Mouse (Mus musculus) midbrain, embryonic 13.5 days (tissue): ENCODE measurements around the gene Dpf2. TPM values are rescaled to one million over a fixed set of nuclear protein-coding genes. Genes with fewer than 3 reads are reported as not detected.

Experiments used
- ATAC-seq: fragments of 200-750 bp; cut with Nextera tagmentation; 2 replicates; pipeline ENCODE4 v1.8.0; 2017; ENCODE audit warnings: mild to moderate bottlenecking, moderate TSS enrichment, moderate library complexity
- H3K27ac ChIP-seq: fragments of 300-500 bp; sonication (generic); 2 replicates; pipeline ENCODE4 v1.5.1; 2015; ENCODE audit warnings: inconsistent platforms, mild to moderate bottlenecking, moderate library complexity
- H3K27me3 ChIP-seq: fragments of 300-500 bp; sonication (generic); 2 replicates; pipeline ENCODE4 v1.6.1; 2015; ENCODE audit warnings: mild to moderate bottlenecking, inconsistent platforms
- H3K36me3 ChIP-seq: fragments of 300-500 bp; sonication (generic); 2 replicates; pipeline ENCODE4 v1.6.1; 2015; ENCODE audit warnings: mild to moderate bottlenecking, inconsistent platforms
- H3K4me1 ChIP-seq: fragments of 300-500 bp; sonication (generic); replicated peaks from 2 replicates; pipeline ENCODE4 v1.6.1; 2015; ENCODE audit warnings: inconsistent platforms
- H3K4me2 ChIP-seq: fragments of 300-500 bp; sonication (generic); replicated peaks from 2 replicates; pipeline ENCODE4 v1.6.1; 2015; ENCODE audit warnings: moderate library complexity, mild to moderate bottlenecking, inconsistent platforms
- H3K4me3 ChIP-seq: fragments of 300-500 bp; sonication (generic); replicated peaks from 2 replicates; pipeline ENCODE4 v1.5.1; 2015; ENCODE audit warnings: mild to moderate bottlenecking, inconsistent platforms
- H3K9ac ChIP-seq: fragments of 300-500 bp; sonication (generic); replicated peaks from 2 replicates; pipeline ENCODE4 v1.6.1; 2015; ENCODE audit warnings: mild to moderate bottlenecking, inconsistent platforms
- H3K9me3 ChIP-seq: fragments of 300-500 bp; sonication (generic); 2 replicates; pipeline ENCODE4 v1.6.1; 2016; ENCODE audit warnings: mild to moderate bottlenecking, inconsistent platforms
- WGBS: fragments of 180-500 bp; shearing (Covaris S2); methylation state at CpG from one replicate; pipeline ENCODE4 v1.1.7; 2015; 5-methylcytosine and 5-hydroxymethylcytosine counted together
- polyA plus RNA-seq: library from polyadenylated mRNA; unstranded; fragments of >200 nt; fragmentation: Nextera tagmentation; extraction: Ambion mirVana; gene quantifications from 2 replicates; pipeline ENCODE4 v1.2.1, GENCODE M21; 2015

The Dpf2 gene
- polyA plus RNA-seq, 1 experiment from 2014 or later = 158 TPM

DNA sequence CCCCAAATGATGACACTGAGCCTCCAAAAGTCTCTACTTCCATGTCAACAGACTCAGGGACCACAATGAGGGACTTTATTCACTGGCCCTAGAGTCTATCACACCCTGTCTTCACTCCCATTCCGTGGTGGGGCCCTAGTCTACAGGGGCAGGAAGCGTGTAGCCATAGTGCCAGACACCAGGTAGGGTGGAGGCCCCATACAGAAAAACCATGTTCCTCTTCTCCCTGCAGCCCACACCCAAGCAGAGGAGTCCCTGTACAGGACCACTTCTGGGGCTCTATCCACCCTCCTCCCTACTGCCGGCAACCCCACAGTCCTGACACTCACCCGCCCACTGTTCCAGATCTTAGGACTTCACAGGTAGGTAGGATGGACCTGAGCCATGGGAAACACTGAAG lies 40.3 kb downstream of the Dpf2 start:
- H3K4me2 ChIP-seq = no peak overlapping the region
- no peak overlapping the region for H3K9ac ChIP-seq
- 91% methylated on average over 4 of the region's 4 CpGs for WGBS
- H3K27ac ChIP-seq = no peak overlapping the region
- ATAC-seq = no peak
- peaks cover 41% of the 10 kb centered on the region for H3K36me3 ChIP-seq
- no peaks in the 10 kb centered on the region for H3K27me3 ChIP-seq
- H3K9me3 ChIP-seq = no peaks in the 10 kb centered on the region
- peaks cover 37% of the 10 kb centered on the region for H3K4me1 ChIP-seq
- H3K4me3 ChIP-seq = no peak overlapping the region

DNA sequence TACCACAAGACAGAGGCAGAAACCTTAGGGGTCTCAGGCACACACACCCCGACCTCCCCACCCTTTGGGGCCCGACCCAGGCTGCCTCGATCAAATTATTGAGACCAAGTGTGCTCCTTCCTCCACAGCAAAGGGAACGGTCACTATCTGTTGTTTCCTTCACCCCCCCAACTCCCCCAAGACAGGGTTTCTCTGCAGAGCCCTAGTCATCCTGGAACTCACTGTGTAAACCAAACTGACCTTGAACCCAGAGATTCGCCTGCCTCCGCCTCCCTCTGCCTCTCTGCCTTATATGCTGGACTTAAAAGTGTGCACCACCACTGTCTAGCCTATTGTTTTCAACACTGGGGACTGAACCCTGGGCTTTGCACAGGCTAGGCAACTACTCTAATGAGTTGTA lies 41.1 kb downstream of the Dpf2 start:
- Histone ChIP-seq H3K27me3 (no peaks in the 10 kb centered on the region), H3K4me1 (peaks cover 37% of the 10 kb centered on the region), H3K27ac (peak overlapping the region; percentile 35; the same call in 1 of the 2 replicates), H3K4me2 (peak overlapping the region; percentile 14; the same call in 1 of the 2 replicates), H3K9ac (peak overlapping the region; percentile 32; the same call in 1 of the 2 replicates), H3K9me3 (no peaks in the 10 kb centered on the region), H3K36me3 (peaks cover 50% of the 10 kb centered on the region), H3K4me3 (no peak overlapping the region)
- ATAC-seq = no peak
- 58% methylated on average over 6 of the region's 6 CpGs for WGBS

DNA sequence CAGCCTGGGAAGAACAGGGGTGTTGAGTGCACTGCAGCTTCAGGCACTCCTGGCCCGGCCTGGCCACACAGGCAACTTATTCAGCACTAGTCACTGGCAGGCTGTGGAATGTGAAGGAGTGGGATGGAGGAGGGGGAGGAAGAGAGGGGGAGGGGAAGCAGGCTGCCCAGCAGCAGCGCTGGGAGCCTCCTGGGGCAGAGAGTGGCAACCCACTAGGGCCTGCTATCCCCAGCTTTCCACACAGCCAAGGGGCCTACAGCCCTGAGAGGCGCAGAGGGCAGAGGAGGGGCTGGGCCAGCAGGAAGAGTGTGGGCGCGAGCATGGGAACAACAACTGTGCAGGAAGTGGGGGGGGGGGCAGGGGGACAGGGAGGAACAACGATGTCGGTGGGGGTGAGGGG lies 41.5 kb downstream of the Dpf2 start:
- Histone ChIP-seq H3K9ac (peak overlapping the region; percentile 32; the same call in 1 of the 2 replicates), H3K27me3 (no peaks in the 10 kb centered on the region), H3K4me3 (no peak overlapping the region), H3K9me3 (no peaks in the 10 kb centered on the region), H3K4me1 (peaks cover 37% of the 10 kb centered on the region), H3K36me3 (peaks cover 53% of the 10 kb centered on the region), H3K27ac (peak overlapping the region; percentile 35; the same call in 1 of the 2 replicates), H3K4me2 (peak overlapping the region; percentile 14; the same call in 1 of the 2 replicates)
- 5% methylated on average over 7 of the region's 7 CpGs for whole genome bisulfite sequencing
- peak; percentile 35 for ATAC-seq

DNA sequence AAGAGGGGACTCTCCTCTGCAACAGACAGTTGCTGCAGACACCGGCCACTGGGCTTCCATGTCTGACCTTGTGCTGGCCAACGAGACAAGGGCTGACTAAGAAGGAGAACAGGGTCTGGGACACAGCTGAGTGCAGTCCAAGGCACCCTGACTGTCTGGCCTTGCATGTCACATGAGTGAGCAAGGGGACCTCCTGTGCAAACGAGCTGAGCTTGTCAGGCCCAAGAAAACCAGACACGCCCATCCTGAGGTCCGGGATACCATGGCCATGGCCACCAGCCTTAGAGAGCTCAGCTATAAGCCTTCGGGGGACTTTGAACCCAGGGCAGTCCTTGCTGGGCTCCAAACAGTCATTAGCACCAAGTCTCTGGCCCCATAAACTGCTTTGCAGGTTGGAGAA lies 44.7 kb downstream of the Dpf2 start:
- WGBS = 88% methylated on average over 6 of the region's 6 CpGs
- H3K9me3 ChIP-seq = no peaks in the 10 kb centered on the region
- H3K4me3 ChIP-seq = no peak overlapping the region
- peaks cover 83% of the 10 kb centered on the region for H3K36me3 ChIP-seq
- peaks cover 17% of the 10 kb centered on the region for H3K4me1 ChIP-seq
- no peaks in the 10 kb centered on the region for H3K27me3 ChIP-seq
- H3K4me2 ChIP-seq = no peak overlapping the region
- ATAC-seq = no peak
- no peak overlapping the region for H3K9ac ChIP-seq
- no peak overlapping the region for H3K27ac ChIP-seq

DNA sequence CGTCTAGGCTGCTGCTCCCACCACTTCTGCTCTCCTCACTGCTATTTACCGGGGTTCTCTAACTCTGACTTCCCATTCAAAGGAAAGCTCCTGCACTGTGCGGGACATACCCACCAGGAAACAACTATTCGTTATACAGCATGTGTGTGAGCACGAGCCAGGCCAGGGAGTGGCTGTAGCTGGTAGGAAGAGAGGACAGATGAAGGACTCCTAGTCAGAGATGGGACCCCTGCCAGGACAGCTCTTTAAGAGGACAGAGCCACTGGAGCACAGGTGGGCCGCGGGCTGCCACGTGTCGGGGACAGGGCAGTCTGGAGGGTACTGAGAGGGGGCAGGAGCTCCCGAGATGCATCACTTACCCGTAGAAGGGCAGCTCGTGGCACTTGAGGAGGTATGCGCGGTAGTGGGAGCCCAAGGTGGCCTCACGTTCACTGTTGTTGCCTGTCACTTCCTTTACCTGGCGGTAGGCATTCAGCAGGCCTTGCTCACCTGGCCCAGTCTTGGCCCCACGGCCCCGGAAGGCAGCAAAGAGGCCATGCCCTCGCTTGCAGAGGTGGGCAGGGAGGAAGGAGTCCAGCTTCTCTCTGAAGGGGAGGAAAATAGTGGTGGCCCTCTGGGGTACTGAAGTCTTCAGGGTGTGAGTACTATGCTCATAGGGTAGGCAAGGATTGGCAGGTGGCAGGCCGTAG lies 48.0 kb downstream of the Dpf2 start:
- no peak overlapping the region for H3K27ac ChIP-seq
- H3K4me2 ChIP-seq = no peak overlapping the region
- H3K27me3 ChIP-seq = no peaks in the 10 kb centered on the region
- peaks cover 97% of the 10 kb centered on the region for H3K36me3 ChIP-seq
- no peaks in the 10 kb centered on the region for H3K4me1 ChIP-seq
- H3K9ac ChIP-seq = no peak overlapping the region
- no peaks in the 10 kb centered on the region for H3K9me3 ChIP-seq
- 93% methylated on average over 20 of the region's 20 CpGs for WGBS
- ATAC-seq = no peak
- no peak overlapping the region for H3K4me3 ChIP-seq

DNA sequence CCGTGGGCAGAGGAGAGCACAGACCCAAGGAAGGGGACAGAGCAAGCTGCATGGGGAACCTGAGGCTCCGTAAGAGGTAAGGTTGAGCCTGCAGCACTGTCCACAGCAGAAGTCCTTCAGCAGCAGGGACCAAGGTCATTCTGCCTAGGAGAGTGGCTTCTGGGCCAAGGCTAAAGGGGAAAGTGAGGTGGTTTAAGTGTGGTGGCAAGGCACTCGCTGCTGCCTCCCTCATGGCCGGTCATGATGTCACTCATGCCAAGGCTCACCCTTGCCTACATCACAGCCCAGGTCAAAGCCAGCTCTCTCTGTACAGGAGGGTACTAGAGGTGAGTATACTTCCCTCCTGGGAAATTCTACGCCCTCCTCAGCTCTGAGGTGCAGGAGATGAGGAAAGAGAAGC lies 49.0 kb downstream of the Dpf2 start:
- no peak overlapping the region for H3K9ac ChIP-seq
- H3K27ac ChIP-seq = no peak overlapping the region
- H3K36me3 ChIP-seq = peaks cover 96% of the 10 kb centered on the region
- H3K4me3 ChIP-seq = no peak overlapping the region
- WGBS = 97% methylated on average over 5 of the region's 5 CpGs
- no peaks in the 10 kb centered on the region for H3K4me1 ChIP-seq
- H3K4me2 ChIP-seq = no peak overlapping the region
- no peaks in the 10 kb centered on the region for H3K27me3 ChIP-seq
- H3K9me3 ChIP-seq = no peaks in the 10 kb centered on the region
- ATAC-seq = no peak

DNA sequence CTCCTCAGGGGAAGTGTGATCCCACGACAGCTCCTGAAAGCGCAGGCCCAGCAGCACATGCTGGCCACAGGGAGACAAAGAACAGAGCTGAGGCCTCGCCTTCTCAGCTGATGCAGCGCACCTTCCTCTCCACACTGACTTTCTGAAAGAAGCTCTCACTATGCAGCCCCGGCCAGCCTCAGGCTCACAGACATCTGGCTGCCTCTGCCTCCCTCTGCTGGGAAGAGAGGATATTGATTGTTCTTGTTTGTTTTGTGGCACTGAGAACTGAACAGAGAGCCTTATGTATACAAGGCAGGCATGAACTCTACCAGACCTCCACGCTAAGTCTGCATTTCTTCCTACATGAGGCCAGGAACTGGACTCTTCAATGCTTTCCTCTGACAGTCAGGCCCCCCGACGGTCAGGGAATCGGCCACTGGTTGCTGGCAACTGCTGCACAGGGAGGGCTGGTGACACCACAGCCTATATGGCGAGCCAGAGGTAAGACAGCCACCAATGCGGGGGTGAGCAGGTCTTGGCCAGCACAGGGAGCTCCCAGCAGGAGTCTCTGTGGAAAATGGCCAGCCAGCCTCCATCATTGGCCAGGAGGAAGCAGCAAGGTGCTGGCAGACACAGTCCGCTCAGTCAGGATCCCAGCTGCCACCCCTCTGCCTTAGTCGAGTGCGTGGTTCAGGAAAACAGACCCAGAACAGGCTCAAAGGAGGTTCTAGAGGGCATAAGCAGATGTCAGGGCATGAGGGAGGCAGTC lies 50.3 kb downstream of the Dpf2 start:
- no peak for ATAC-seq
- no peak overlapping the region for H3K27ac ChIP-seq
- H3K36me3 ChIP-seq = peaks cover 96% of the 10 kb centered on the region
- H3K4me3 ChIP-seq = no peak overlapping the region
- H3K9ac ChIP-seq = no peak overlapping the region
- no peaks in the 10 kb centered on the region for H3K4me1 ChIP-seq
- no peaks in the 10 kb centered on the region for H3K9me3 ChIP-seq
- H3K27me3 ChIP-seq = no peaks in the 10 kb centered on the region
- no peak overlapping the region for H3K4me2 ChIP-seq
- 98% methylated on average over 14 of the region's 14 CpGs for WGBS

DNA sequence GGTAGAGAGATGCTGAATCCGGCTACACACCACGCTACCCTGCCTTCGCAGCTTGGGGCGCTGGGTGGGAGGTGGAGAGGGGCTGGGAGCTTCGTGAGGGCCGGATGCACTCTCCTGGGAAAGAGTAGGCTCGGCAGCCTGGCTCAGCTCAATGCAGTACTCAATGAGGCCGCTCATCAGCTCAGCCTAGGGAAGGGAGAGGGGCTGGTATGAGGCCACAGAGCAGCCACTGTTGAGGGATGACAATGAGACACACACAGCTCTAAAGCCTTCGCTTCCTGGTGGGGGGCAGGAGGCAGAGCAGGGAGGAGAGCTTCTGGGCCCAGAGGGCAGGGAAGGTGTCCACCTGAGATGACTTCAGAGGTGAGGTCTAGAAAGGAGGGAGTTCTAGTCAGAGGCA lies 56.2 kb downstream of the Dpf2 start:
- WGBS = 82% methylated on average over 9 of the region's 9 CpGs
- H3K27me3 ChIP-seq = no peaks in the 10 kb centered on the region

DNA sequence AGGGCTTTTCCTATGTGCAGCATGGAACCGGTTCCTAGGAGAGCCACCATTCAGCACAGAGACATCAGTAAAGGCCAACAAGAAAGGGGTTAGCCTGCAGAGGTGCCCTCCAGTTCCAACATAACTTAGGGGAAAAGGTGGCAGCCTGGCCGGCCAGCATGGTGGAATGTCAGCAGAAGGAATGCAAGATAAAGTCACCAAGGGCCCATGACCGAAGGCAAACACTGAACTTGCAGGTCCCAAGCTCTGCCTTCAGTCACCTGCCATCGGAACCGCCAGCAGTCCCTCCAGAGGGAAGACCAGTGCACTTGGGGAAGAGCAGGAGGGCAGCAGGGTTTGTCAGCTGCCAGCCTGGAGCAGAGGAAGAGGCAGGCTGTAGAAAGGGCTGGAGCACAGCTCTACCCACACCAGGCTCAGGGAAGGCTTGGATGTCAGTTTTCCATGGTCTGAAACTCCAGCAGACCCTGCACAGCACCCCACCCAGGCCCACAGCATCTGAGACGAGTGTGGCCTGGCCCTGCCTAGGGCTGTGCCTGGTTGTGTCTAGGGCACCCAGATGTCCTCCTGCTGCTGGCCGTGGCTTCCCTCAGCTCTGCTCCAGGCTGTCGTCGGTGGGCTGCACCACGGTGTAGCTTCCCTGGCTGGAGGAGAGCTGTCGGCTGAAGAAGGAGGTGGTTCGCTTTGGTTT lies 60.6 kb downstream of the Dpf2 start:
- no peak for ATAC-seq
- H3K4me1 ChIP-seq = peaks cover 40% of the 10 kb centered on the region
- no peak overlapping the region for H3K4me2 ChIP-seq
- peaks cover 40% of the 10 kb centered on the region for H3K36me3 ChIP-seq
- no peaks in the 10 kb centered on the region for H3K9me3 ChIP-seq
- H3K4me3 ChIP-seq = no peak overlapping the region
- 87% methylated on average over 12 of the region's 12 CpGs for WGBS
- H3K27ac ChIP-seq = 0 out of 2 replicates have a peak overlapping the region, but pooled peaks have one; percentile 39
- peak overlapping the region; percentile 53; the same call in 1 of the 2 replicates for H3K9ac ChIP-seq
- no peaks in the 10 kb centered on the region for H3K27me3 ChIP-seq

More for the DNA sequence above, 56.2 kb downstream of the Dpf2 start:
- no peak overlapping the region for H3K27ac ChIP-seq
- H3K9me3 ChIP-seq = no peaks in the 10 kb centered on the region
- no peak for ATAC-seq
- H3K9ac ChIP-seq = 0 out of 2 replicates have a peak overlapping the region, but pooled peaks have one; percentile 39
- H3K4me1 ChIP-seq = peaks cover 3% of the 10 kb centered on the region; the same call in 1 of the 2 replicates
- no peak overlapping the region for H3K4me2 ChIP-seq
- no peak overlapping the region for H3K4me3 ChIP-seq
- H3K36me3 ChIP-seq = peaks cover 80% of the 10 kb centered on the region

DNA sequence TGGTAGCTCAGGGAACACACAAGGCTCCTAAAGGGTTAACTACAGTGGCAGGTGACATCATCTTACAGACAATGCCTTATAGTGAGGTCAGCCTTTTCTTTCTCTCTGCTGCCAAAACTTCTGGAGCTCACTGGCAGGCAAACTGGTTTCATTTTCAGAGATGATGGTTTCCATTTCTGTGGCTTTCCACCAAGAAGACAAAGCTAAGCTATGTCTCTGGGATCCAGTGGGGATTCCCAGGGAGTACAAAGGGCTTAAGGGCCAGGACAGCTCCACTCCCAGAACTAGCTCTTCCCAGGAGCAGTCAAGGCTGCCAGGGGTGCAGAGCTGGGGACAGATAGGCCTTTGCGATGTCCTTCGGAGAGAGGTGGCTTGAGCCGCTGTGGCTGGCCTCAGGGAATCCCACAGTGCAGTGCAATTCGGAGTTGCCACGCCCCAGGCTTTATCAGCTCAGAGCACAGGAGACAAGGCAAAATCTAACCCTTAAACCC lies 61.3 kb downstream of the Dpf2 start:
- H3K4me1 ChIP-seq = peaks cover 47% of the 10 kb centered on the region
- H3K36me3 ChIP-seq = peaks cover 34% of the 10 kb centered on the region
- peak overlapping the region; percentile 53 for H3K9ac ChIP-seq
- no peak overlapping the region for H3K4me3 ChIP-seq
- H3K27ac ChIP-seq = peak overlapping the region; percentile 39; the same call in 1 of the 2 replicates
- WGBS = 62% methylated on average over 5 of the region's 5 CpGs
- ATAC-seq = no peak
- no peaks in the 10 kb centered on the region for H3K9me3 ChIP-seq
- H3K4me2 ChIP-seq = no peak overlapping the region
- H3K27me3 ChIP-seq = no peaks in the 10 kb centered on the region

DNA sequence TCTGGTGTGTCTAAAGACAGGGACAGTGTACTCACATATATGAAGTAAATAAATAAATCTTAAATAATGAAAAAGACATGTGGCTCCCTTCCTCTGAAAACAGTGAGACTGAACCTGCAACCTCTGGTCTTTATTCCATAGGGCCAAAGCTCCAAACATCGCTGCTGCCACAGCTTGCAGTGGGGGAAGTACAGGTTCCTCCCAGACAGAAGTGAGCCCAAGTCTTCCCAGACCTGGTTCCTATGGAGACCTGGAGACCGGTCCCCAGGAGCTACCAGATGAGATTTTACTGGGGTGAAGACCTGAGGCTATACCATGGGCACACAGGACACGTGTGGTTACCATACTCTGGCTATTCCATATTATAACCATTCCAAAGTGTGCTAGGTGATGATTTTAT lies 62.0 kb downstream of the Dpf2 start:
- no peak for ATAC-seq
- Histone ChIP-seq H3K36me3 (peaks cover 28% of the 10 kb centered on the region), H3K4me2 (no peak overlapping the region), H3K4me3 (no peak overlapping the region), H3K27ac (no peak overlapping the region), H3K27me3 (no peaks in the 10 kb centered on the region), H3K9ac (no peak overlapping the region), H3K4me1 (peaks cover 53% of the 10 kb centered on the region), H3K9me3 (no peaks in the 10 kb centered on the region)
- WGBS = 87% methylated on average over 3 of the region's 3 CpGs
